Mouse (Mus musculus) cortical plate, adult 2 months (tissue): Measurements from ENCODE around the gene Atrx.

Source experiments
- CTCF ChIP-seq: fragments of 200-500 bp; IDR thresholded peaks from 2 replicates; pipeline ENCODE4 v1.5.1; 2011; ENCODE audit warnings: mild to moderate bottlenecking, control low read depth, low read length; ENCODE audit not compliant: insufficient read depth; ENCODE audit errors: extremely low read depth
- POLR2A ChIP-seq: fragments of 200-500 bp; IDR thresholded peaks from 2 replicates; pipeline ENCODE4 v1.6.1; 2011; ENCODE audit warnings: mild to moderate bottlenecking, low read length, control low read depth; ENCODE audit not compliant: insufficient read depth; ENCODE audit errors: extremely low read depth

- TF ChIP-seq CTCF = no peak
- TF ChIP-seq POLR2A = no peak
Measured at GRCm38 (mm10) chrX:105824462-105824861, 104.7 kb downstream of the Atrx start.
